Mouse (Mus musculus): ENCODE measurements at regions not wholly inside any gene's neighbourhood (a gene's known extent, or its start where the extent isn't known, plus 50 kb on each side); places are given as distances from the start of the nearest gene placed in this dataset.

DNA sequence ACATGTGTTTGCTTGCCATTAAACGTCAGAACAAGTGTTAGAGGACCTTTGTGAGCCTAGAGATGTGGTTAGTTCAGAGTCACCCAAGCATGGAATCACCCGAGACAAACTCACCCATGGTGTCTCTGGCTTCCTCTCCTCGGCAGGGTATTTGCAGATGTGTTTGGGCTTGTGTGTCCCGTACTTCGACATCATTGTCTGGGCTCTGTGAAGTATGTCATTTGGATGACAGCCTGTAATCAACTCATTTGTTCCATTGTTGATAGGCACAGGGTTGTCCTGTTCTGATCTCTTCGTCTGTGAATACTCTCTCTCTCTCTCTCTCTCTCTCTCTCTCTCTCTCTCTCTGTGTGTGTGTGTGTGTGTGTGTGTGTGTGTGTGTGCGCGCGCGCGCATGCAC is 277.8 kb upstream of the Dynlrb2 start:
- DNase-seq (ENCODE audit: low spot score) = no peak

DNA sequence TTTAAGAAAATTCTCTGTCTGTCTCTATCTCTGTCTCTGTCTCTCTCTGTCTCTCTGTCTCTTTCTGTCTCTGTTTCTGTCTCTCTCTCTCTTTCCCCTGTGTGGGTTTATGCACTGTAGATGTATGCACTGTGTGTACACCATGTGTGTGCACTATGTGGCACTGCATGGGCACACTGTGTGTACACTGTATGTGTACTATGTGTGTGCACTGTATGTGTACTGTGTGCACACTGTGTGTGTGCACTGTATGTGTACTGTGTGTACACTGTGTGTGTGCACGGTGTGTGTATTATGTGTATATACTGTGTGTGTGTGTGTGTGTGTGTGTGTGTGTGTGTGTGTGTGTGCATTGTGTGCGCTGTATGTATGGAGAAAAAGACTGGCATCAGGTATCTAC is 281.5 kb upstream of the Dynlrb2 start:
- DNase-seq (ENCODE audit: low spot score) = no peak

DNA sequence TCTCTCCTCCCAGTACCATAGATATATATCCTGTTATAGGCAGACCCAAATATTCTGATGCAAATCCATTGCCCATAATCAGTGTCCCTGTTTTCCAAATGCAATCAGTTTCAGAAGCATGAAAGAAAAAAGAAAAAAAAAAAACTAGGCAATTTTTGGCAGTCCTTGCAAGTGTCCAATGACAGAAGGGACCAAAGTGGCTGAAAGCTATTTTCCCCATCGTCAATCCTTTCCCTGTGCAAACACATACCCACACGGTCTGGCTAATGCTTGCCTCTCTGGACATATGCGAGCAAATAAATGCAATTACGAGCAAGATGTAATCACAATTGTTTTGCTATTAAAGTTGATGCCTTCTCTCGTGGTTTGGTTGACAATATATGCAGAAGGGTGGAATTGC is 288.9 kb upstream of the Dynlrb2 start:
- DNase-seq (ENCODE audit: low spot score) = no peak

DNA sequence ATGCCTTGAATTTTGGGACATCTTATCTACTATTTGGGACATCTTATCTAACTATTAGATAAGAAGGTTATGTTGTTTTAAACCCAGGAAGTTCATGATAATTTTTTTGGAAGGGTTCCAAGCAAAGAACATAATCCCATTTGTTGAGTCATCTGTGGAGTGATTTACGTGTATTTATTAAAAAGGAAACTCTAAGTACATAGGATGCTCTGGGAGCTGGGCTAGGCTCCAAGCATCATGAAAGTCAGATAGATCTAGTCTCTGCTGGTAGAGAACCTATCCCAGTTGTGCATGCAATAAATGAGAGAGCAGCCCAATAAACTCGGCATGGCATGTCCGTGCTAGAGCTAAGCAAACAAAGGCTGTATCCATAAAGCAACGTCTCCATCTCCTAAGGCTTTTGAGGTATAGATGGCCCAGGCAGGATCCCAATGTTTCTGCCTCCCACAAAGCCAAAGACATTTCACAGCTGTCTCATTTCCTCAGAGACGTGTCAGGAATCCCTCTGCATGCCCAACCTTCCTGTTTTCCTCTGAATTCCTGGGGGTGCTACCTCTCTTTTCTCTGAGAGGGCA is 289.4 kb upstream of the Dynlrb2 start:
- no peak for DNase-seq (ENCODE audit: low spot score)

DNA sequence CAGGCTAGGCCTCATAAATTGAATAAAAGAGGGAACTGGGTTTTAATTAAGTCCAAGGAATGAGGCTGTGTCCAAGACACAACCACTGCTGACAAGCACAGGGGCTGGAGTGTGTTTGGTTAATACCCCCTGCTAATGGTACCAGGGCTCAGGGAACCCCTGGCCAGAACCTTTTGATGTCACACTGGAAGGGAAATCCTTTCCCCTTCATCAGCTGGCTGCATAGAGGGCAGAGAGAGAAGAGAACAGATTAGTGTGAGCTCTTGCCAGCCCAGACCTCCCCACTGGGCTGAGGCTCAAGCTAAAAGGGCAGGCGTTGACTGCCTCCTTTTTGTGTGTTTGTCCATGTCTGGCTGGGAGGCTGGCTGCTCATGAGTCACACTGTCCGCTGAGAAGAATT is 301.1 kb upstream of the Dynlrb2 start:
- DNase-seq (ENCODE audit: low spot score) = no peak

DNA sequence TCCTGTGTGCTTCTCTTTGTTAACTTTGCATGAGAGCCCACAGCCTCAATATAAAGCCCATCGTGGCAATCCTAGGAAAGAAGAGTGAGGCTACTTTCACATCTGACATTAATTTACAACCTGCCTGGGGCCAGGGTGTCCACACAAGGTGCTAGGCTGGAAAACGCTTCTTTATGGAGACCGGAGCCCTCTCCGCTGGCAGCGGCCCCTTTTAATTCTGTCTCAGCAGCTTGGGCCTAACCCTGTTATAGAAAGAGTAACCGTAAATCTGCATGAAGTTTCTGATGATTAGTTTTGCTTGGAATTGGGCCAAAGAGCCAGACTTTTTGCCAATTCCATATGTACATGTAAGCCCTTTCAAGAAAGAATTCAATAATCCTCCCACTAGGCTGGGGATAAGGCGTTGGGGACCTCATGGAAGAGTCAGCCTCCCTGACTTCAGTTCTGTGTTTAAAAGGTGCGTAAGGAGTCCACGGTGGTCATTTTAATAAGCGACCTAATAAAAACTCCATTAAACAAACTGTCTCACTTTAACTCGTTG is 304.2 kb upstream of the Dynlrb2 start:
- no peak for DNase-seq (ENCODE audit: low spot score)

DNA sequence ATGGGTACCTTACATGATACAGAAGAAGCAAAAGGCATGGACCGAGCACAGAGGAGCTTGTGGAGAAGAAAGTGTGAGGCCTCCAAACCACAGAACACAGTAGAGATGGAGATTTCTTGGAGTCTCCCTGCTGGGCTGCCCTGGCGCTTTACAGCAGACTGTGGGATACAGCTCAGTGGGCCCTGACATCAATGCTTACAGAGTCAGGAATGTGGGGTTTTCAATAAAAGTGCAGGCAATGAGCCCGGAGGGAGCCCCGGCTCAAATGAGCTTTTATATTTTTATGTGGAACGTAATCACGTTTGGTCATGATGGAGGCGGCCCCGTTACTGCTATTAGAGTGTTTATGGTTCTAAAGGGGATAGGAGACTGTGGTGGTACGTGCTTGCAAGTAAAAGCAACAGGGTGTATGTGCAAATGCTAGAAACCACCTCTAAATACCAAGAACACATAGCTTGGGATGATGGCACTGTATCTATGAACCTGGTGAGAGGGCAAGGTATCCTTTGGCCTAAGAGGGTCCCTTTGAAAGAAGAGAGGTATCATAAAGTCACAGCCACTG is 308.1 kb upstream of the Dynlrb2 start:
- DNase-seq (ENCODE audit: low spot score) = no peak

DNA sequence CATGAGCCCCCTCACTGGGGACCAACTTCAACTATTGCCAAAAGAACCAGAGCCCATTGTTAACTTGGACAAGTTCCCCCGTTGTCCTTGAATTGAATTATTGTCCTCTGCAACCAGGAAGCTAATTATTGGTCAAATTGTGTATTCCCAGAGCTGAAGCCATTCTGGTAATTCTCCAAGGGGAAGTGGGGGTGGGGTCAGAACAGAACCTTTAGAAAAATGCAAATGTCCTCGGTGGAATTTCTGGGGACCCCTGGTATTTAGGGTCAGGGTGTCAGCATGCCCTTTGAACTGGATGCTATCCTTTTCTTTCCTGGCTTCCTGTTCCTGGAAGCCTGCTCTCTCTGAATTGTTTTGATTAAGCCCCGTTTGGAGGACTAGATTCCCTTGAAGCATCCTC is 312.7 kb upstream of the Dynlrb2 start:
- DNase-seq (ENCODE audit: low spot score) = no peak

DNA sequence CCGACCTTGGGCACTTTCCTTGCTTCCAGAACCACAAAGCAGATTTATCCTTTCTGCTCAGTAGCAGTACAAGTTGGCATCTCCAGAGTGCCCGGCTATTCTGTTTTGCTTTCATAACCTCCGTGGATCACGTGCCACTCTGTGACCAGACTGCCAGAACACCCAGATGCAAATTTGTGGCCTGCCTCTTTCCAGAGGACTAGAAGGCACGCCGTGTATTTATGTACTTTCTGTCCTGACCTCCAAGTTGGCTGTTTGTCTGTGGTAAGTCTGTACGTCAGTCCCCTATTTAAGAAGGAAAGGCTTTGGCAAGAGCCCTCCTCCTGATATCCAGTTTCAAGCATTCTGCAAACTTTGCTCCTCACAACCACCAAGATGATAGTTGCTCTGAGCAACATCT is 319.6 kb upstream of the Dynlrb2 start:
- no peak for DNase-seq (ENCODE audit: low spot score)

DNA sequence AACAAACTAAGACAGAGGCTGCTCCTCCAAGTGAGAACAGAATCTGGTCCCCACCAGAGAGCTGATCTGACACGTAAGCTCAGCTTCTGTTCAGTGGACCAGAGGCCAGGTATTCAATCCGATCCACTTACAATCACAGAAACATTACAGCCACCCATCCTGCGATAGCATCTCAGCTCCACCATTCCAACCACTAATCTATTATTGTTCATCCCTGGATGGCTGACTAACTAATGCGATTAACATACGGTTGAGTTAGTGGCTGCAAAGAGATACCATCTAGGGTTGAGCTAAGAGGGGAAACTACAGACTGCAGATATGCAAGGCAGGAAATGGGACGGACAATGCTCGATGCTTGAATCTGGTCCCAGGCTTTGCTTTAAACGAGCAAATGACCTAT is 320.5 kb upstream of the Dynlrb2 start:
- no peak for DNase-seq (ENCODE audit: low spot score)

DNA sequence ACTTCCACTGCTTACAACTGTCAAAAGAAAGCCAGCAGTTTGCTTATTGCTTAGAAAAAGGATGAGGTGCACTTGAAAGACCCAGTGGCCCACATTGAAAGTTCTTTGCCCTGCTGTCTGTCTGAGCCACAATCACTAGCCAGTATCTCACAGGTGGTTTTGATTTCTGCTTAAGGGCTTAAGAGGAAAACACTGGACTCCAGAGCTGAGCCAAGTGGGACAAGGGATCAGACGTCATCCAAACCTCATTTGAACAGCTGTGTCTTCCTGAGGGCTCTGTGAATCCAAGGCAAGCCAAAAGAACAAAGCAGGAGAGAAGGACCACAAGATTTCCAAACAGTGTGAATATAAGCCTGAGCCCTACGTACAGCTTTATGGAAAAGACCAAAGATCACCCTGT is 326.8 kb upstream of the Dynlrb2 start:
- DNase-seq (ENCODE audit: low spot score) = no peak

DNA sequence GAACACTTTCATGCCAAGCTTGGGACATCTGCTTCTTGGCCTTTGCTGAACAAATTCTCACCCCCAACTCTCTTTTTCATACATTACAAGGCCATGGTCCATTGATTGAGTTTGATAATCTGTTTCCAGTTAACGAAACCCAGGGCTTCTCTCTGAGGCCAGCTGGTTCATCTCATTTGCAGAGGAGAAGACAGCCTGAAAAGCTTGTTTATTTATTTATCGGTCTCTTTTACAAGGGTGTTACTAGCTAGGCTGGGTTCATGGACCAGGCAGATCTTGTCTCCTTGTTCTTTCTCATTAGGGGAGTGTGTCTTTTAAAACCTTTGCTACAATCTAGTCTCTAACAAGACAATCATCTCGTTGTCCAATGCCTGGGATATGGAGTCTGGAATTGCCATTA is 329.9 kb upstream of the Dynlrb2 start:
- no peak for DNase-seq (ENCODE audit: low spot score)

DNA sequence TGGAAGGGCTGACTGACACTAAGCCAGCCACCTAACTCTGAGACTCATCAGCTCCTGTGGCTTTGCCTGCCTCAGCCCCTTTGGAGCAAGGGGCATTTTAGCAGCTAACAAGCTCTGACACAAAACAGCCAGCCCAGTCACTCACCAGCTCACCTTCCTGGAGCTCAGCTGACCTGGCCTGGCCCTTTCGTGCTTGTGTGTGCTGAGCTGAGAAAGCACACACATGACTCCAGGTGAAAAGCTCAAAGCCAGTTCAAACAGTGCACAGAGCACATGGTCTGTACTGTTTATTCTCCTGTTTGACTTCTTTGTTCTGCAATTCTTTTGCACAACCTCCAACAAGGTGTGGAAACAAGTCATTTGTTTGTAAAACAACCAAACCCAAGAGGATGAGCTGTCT is 330.8 kb upstream of the Dynlrb2 start:
- no peak for DNase-seq (ENCODE audit: low spot score)

DNA sequence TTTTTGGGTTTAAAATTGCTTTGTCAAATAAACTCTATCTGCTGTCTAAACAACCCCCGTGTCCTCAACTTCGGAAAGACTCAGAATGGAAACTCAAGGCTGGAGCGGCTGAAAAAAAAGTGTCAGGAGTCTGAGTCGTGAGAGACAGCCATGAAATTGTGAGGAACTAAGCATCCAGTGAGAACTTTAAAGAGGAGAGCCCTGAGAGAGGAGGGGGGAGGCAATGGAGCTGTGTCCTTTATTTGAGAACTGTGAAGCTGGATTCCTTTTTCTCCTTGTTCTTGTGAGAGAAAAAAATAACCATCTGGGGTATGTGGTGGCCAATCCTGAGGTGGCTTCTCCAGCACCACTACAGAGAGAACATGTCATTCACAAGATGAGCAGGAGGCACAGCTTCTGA is 336.9 kb upstream of the Dynlrb2 start:
- DNase-seq (ENCODE audit: low spot score) = no peak

DNA sequence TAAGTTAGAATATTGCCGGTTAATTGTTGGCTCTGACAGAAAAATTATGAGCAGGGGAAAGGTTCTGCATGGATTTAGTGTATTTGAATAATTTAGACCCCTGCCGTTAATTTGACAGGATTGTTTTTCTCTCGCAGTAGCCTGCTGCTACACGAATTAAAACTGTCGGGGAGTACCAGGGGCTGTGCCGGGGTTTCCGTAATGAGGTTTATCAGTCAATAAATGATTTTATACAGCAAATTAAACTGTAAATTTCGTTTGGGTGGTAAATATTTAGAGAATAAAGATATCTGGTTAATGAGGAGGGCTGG is 339.8 kb upstream of the Dynlrb2 start:
- DNase-seq (ENCODE audit: low spot score) = no peak

DNA sequence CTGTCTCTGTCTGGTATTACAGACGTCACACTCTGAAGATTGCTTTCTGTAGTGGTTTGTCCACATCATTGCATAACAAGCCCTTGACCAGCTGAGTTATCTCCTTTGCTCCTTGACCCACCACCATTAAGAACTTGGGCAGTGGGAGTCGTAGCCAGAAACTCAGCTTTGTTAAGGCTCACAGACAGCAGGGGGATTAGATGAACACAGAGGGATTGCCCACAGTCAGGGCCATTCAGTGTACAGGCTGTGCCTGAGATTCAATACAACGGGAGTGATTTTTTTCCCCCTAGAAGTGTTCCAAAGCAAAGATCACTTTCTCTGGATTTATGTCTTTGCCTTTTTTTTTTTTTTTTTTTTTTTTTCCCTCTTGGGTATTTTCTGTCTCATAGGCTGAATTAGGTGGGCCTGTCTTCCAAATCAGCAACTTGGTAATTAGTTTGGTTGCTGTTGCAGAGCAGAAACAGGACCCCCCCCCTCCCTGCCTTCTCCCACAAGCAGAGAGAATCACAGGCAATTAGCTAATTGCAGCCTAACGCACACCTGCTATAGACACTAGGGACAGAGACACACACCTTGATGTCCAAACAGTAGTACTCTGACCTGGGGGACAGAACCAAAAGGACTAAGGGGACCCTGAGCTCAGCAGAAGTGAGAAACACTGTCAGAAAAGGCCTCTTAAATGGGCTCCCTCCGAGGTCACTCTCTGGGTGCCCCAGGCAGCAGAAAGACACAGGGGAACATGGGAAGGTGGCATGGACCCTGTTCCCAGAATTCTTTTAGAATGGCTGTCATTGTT is 340.4 kb upstream of the Dynlrb2 start:
- DNase-seq (ENCODE audit: low spot score) = no peak

DNA sequence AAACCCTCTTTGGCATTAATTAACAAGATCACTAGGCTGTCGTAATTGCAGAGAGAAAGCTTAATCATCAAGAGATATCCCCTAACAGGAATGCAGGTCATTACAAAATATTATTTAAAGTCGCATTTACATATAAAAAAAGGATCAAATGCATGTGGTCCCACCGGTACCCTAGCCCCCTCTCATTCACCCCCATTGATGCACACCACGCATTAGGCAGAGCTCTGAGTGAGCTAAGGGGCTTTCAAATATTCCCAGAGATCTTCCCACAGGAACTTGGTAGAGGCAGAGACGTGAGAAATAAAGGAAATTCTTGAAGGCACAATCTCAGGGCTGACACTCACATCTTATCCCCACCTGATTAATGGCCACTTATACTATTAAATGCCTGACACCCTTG is 343.8 kb upstream of the Dynlrb2 start:
- no peak for DNase-seq (ENCODE audit: low spot score)

DNA sequence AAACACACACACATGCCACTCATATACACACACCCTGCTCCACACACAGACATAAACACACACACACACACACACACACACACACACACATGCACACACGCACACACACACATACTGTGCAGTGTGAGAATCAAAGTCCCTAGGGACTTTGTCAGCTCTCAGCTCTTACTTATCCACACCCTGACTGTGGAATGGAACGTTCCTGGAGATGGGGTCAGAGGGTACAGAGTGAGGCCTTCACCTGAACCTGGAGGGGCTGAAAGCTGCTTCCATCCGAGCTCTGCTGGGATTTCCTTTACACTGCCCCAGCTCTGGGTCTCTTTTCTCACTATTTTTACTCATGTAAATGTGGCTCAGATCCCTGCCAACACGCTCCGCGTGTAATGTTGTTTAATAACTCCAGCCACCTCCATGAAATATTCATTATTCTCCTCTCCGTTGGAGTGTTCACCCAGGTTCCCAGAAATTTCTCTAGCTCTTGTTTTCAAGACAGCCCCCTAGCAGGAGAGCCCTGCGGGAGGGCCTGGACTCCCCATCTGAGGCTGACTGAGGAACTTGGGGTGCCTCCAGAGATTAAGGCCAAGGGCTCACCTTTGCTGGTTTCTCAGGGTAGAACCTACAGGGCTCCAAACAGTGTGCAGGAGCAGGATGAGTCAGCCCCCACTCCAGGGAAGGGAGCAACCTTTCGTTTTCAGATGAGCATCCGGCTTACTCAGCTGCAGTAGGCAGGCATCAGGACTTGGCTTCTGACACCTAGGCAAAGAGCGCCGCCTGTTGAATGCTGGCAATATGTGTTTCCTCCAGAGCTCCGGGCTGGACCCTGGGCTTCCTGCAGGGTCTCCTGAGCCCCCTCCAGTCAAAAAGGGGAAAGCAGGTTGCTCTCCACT is 360.8 kb upstream of the Dynlrb2 start:
- DNase-seq (ENCODE audit: low spot score) = peak; percentile 75

DNA sequence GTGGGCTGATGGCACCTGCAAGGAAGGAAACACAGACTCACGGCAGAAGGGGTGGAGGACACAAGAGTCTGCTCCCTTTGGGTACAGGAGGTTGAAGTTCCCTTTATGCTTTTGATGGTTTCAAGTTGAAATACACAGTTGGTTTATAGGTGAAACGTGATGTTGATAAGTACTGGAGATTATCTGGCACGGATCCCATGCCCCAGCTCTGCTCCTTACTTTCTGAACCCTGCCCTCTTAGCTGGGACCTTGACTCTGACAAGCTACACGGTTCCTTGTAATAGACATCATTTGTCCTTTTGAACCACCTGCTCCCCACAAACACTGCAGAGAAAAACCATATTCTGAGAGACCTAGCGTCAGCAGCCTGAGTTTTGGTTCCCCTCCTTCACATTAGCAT is 363.4 kb upstream of the Dynlrb2 start:
- DNase-seq (ENCODE audit: low spot score) = no peak

DNA sequence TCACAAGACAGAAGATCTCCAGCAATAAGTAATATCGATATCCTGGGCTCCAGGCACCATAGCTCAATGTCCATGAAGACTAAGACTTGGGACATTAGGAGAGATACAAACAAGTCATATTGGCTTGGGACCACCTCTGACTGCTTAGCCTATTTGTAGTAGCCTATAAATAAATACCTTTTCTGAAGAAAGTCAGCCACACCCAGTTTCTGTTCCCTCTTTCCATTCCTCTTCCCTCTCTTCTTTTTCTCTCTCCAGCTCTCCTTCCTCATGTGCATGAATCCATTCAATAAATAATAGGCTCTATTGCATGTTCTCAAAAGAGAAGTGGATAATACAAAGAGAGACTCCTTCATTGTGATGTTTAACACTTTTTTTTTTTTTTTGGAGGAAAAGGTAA is 364.8 kb upstream of the Dynlrb2 start:
- DNase-seq (ENCODE audit: low spot score) = no peak

DNA sequence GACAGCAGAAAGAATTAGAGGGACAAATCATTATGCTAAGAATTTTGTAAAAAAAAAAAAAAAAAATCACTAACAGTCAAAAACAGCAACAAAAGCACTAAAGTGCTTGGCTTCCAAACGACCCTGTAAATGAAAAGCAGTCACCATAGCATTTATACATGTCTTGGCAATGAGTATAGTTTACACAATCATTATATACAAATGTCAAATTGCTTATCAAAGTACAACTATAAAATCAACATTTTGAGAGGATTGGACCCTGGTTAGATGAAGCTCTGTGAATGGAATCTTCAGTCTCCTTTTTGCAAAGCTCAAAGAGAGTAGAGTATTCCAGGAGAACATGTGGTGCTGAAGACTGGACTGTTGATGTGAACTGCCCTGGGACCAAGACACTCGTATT is 367.0 kb upstream of the Dynlrb2 start:
- DNase-seq (ENCODE audit: low spot score) = no peak

DNA sequence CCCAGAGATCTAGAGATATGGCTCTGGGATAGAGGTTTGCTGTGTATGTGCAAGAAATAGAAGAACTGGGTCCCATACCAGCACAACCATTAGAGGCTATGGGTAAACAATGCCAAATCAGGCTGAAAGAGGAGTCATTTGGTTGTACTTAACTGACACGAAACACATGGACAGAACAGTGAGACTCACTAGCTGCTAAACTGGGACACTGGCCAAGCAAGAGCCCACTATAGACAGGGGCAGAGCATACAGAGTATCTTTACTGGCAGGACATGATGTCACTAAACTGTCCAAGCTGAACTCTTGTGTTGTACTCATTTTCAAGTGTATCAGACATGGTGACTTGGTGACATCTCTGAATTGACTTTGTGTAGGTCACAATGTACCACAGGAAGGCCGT is 371.3 kb upstream of the Dynlrb2 start:
- no peak for DNase-seq (ENCODE audit: low spot score)

DNA sequence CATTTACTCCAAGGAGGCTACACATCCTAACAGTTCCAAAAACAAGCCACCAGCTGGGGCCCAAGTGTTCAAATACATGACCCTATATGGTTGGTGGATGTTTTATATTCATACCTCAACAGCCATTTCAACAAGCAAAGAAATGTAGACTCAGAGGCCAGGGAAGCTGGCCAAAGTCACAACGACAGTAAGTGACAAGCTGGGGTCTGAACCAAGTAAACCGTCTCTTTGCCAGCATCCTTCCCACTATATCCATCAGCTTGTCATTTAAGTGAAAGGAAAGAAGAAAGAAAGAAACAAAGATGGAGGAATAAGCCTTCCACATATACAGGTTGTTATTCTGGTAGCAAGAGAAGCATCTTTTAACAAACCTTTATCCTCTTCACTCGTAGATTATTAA is 371.7 kb upstream of the Dynlrb2 start:
- no peak for DNase-seq (ENCODE audit: low spot score)

Data from testis, postnatal 10 days (tissue).